Mouse (Mus musculus): ENCODE measurements at regions not wholly inside any gene's neighbourhood (a gene's known extent, or its start where the extent isn't known, plus 50 kb on each side); places are given as distances from the start of the nearest gene placed in this dataset.
"Not testable (repeated sequence)": the region's sequence is repeated elsewhere in the genome, so short reads cannot be mapped to it uniquely, and the experiment has no call there.

- no peak for DNase-seq (ENCODE audit: low spot score)
These were observed 243.6 kb upstream of the Dpp6 start for GRCm38 (mm10) chr5:26573446-26573845.

- DNase-seq (ENCODE audit: low spot score): no peak
These were observed 230.9 kb upstream of the Dpp6 start for GRCm38 (mm10) chr5:26586108-26586507.

GRCm38 (mm10) chr5:26590886-26591285 is 226.1 kb upstream of the Dpp6 start:
- DNase-seq (ENCODE audit: low spot score): no peak

- DNase-seq (ENCODE audit: low spot score): no peak
These were observed 224.7 kb upstream of the Dpp6 start for GRCm38 (mm10) chr5:26592341-26592740.

DNA sequence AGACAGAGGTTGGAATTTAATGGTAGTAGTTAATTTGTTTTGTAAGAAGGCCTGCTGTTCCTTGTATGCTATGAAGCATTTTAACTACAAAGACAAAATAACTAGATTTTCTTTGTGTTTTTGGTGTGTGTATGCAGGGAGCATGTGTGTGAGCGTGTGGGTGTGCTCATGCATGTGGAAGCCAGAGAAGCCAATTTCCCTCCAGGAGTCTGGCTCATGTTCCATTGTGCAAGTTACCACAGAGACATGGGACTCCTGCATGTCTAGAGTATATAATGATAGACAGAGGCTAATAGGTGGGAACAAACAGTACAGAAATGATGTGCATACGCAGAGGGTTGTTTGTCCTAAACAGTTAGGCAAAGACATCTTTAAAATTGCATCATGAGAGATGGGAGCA is 219.0 kb upstream of the Dpp6 start:
- no peak for DNase-seq (ENCODE audit: low spot score)

DNA sequence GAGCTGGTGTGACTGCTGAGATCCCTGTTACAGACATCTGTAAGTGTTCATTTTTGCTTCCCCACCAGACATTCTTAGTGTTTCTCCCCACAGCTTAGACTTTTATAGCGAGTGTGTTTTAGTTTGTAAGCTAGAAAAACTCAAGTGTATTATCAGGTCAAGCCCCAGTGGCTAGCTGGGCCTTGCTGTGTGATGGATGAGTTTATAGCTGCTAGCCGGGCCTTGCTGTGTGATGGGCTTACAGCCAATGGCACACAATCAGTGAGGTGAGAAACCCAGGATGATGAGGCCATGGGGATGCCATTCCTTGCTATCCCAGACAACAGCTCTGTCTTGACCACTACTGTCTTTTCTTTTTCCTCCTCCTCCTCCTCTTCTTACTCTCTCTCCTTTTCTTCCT is 197.7 kb upstream of the Dpp6 start:
- DNase-seq (ENCODE audit: low spot score): no peak

- no peak for DNase-seq (ENCODE audit: low spot score)
These were observed 194.9 kb upstream of the Dpp6 start for GRCm38 (mm10) chr5:26622116-26622515.

GRCm38 (mm10) chr5:26671478-26671877 is 145.5 kb upstream of the Dpp6 start:
- DNase-seq (ENCODE audit: low spot score): no peak

GRCm38 (mm10) chr5:26689775-26690174 is 127.2 kb upstream of the Dpp6 start:
- no peak for DNase-seq (ENCODE audit: low spot score)

GRCm38 (mm10) chr5:26691121-26691520 is 125.9 kb upstream of the Dpp6 start:
- no peak for DNase-seq (ENCODE audit: low spot score)

DNA sequence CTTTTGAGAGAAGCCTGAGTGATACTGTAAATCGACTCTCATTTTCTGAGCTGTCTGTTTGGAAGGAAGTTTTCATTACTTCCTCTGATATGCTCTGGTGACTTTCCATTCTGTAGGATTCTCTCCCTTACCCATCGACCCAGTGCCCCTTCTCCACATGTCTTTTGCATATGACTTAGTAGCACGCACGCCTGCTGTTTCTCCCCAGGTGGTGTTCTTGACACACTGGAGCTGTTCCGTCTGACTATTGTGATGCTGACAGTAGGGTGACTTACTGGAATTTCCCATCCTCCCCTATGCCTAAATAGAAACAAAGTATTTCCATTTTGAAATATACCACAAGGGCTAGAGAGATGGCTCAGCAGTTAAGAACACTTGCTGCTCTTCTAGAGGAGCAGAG is 125.0 kb upstream of the Dpp6 start:
- no peak for DNase-seq (ENCODE audit: low spot score)

GRCm38 (mm10) chr5:26703621-26704020 is 113.4 kb upstream of the Dpp6 start:
- DNase-seq (ENCODE audit: low spot score): not testable (repeated sequence)

- no peak for DNase-seq (ENCODE audit: low spot score)
These were observed 109.3 kb upstream of the Dpp6 start for GRCm38 (mm10) chr5:26707661-26708060.

DNA sequence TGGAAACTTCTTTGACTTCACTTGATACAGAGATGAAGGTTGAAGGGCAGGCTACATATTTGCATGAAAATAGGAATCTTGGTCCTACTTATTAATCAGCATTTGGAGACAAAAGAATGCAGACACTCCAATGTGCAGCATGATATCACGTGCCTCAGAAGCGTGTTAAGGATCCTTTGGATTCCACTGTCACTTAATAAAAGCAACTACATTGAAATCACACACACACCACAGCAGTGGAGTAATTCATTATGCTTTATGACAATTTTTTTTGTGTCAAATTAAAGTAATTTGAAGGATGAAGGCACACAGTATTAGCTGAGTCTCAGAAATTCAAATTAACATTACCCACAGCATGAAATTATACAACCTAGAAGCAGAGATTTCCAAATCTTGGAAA is 92.5 kb upstream of the Dpp6 start:
- DNase-seq (ENCODE audit: low spot score): no peak

DNA sequence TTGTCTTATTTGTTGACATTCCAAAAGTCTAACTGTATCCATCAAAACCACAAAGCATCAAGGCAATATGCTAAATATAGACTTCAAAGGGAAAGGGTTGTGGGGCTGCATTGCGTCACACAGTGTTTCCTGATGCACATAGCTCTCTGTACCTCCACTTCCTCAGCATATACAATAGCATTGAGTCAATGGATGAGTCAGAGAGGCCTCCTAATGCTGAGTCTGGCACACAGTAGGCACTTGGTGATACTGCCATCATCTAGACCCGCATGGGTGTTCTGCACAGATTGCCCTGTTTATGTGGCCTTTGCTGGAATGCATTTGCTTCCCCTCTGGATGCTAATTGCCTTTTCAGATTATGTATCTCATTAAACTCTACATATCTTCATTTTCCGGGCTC is 91.0 kb upstream of the Dpp6 start:
- DNase-seq (ENCODE audit: low spot score): no peak

DNA sequence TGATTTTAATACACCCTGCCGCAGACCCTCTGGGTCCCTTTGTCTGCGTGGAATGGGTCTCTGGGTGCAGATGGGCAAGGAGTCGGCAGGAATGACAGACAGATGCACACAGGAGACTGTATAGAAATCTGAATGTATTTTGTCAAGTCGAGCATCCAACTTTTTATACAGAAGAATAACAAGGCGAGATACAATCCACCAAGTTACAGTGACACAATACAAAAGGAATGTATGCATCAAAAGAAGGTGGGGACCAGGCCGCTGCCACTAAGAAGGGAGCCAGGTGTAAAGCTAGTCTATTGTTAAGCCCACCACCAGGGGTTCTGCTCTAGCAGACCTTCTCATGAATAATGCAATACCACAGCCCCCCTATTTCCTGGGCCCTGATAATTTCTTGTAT is 65.8 kb upstream of the Dpp6 start:
- not testable (repeated sequence) for DNase-seq (ENCODE audit: low spot score)

GRCm38 (mm10) chr5:26751601-26752305 is 65.2 kb upstream of the Dpp6 start:
- not testable (repeated sequence) for DNase-seq (ENCODE audit: low spot score)

DNA sequence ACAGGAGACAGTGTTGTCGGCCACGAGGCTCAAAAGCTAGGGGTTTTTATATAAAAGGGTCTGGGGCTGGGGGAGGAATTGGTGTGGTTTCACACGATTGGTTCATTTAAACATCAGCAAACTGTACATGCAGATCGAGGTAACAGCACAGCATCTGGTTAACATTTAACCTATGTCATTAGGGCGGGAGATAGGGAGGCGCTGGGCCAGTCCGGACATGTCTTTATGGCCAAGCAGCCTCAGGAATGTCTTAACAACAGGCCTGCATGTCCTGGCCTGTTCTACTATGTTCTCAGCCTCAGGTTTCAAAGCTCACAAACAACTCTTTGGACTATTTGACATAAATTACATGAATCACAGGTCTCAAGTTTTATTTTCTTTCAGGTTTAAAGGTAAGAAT is 62.9 kb upstream of the Dpp6 start:
- DNase-seq (ENCODE audit: low spot score): not testable (repeated sequence)
